In the genomic region with DNA sequence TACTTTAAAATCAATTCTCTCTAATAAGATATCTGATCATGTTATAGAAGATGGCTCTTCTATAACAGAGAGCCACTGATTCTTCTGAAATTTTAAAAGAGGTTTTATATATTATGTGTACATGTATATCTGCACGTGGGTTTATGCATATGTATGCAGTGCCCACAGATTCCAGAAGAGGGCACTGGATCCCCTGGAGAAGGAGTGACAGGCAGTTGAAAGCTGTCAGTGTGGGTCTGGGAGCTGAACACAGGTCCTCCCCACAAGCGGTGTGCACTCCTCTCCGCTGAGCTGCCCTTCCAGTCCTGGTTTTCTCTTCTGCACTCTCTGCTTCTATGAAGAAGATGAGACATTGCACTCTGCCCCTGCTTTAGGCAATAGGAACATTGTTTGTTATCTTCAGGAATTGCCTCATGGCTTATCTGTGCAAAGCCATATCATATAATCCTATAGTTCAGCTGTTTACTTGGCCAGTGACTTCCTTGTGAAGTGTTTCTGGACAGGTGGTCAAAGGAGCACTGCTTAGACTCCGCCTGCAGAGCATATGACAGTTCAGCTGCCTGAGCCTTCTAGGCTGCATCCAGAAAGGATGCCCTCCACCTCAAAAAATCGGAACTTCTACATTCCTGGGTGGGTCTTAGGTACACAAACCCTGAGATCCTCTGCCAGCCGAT, we compare ENCODE assay signal across 20 mouse cellular contexts.
DNase-seq lines count a peak whose midpoint lies in the region; ATAC-seq and TF ChIP-seq lines count a peak whose summit lies in the region.
"Had no signal": no experiment of that assay in that cellular context is flagged by ENCODE, and none has a peak within 500 bp of the region (broad histone marks: within the 10 kb centered on the region; RNA-seq: fewer than 3 reads in every experiment).

No protein-coding gene starts in this region.

- intact Hi-C loops in gastrocnemius, adult 2 months (cut with DNase I) = no loop called here
- intact Hi-C loops in left cerebral cortex, postnatal 25 days (cut with DNase I) = no loop called here

- H3K27me3 ChIP-seq in kidney, postnatal 0 days (ENCODE audit: insufficient read depth, low read length) = no peaks in the 10 kb centered on the region
- no peaks in the 10 kb centered on the region for H3K27me3 ChIP-seq in E14TG2a.4 (ENCODE audit: insufficient read depth, low read length)
- no peaks in the 10 kb centered on the region for H3K27me3 ChIP-seq in Patski
- no peaks in the 10 kb centered on the region for H3K27me3 ChIP-seq in kidney, embryonic 15.5 days
- H3K27me3 ChIP-seq: forebrain, embryonic 12.5 days; hindbrain, embryonic 12.5 days; lung, embryonic 15.5 days; midbrain, embryonic 12.5 days; neural tube, embryonic 13.5 days had no signal

- peak; percentile 12; the same call in 1 of the 2 replicates for TF ChIP-seq CTCF in kidney, postnatal 0 days (IDR thresholded peaks at IDR 0.05; ENCODE audit: low read depth)
- TF ChIP-seq CTCF in E14TG2a.4 (conservative IDR thresholded peaks at IDR 0.05; ENCODE audit: low read length) (peak; percentile 25), Patski (IDR thresholded peaks at IDR 0.05) (peak; percentile 26)
- no peak; the same call in 1 of the 2 replicates for TF ChIP-seq CTCF in gastrocnemius, adult 2 months (IDR thresholded peaks at IDR 0.05)

- WGBS in kidney, postnatal 0 days = 94% methylated on average over 6 of the region's 6 CpGs
- 62% methylated on average over 6 of the region's 6 CpGs for WGBS in large intestine, adult 2 months
- WGBS in kidney, embryonic 15.5 days = 93% methylated on average over 6 of the region's 6 CpGs

- CTCF ChIA-PET in Patski (lab: Charles Lee) = no interaction called here

- no peak overlapping the region for H3K4me2 ChIP-seq in kidney, postnatal 0 days (ENCODE audit: low read length)
- H3K4me2 ChIP-seq in kidney, embryonic 15.5 days = no peak overlapping the region
- H3K4me2 ChIP-seq: forebrain, embryonic 12.5 days; hindbrain, embryonic 12.5 days; lung, embryonic 15.5 days; midbrain, embryonic 12.5 days; neural tube, embryonic 13.5 days had no signal

- H3K4me3 ChIP-seq in kidney, postnatal 0 days (replicated peaks; ENCODE audit: low read depth, low read length) = no peak overlapping the region
- H3K4me3 ChIP-seq in E14TG2a.4 (replicated peaks; ENCODE audit: low read length) = no peak overlapping the region
- no peak overlapping the region for H3K4me3 ChIP-seq in gastrocnemius, adult 2 months
- H3K4me3 ChIP-seq in kidney, embryonic 15.5 days (replicated peaks) = no peak overlapping the region
- H3K4me3 ChIP-seq: embryonic facial prominence, embryonic 10.5 days; forebrain, embryonic 12.5 days; hindbrain, embryonic 12.5 days; lung, embryonic 15.5 days; midbrain, embryonic 12.5 days; neural tube, embryonic 13.5 days had no signal

- H3K9me3 ChIP-seq in kidney, postnatal 0 days (replicated peaks; ENCODE audit: low read length) = no peaks in the 10 kb centered on the region; the same call in 1 of the 2 replicates
- H3K9me3 ChIP-seq in E14TG2a.4 (ENCODE audit: low read length) = peaks cover 17% of the 10 kb centered on the region
- H3K9me3 ChIP-seq in kidney, embryonic 15.5 days (replicated peaks) = no peaks in the 10 kb centered on the region; the same call in 1 of the 2 replicates

- H3K27ac ChIP-seq in kidney, postnatal 0 days = no peak overlapping the region
- no peak overlapping the region for H3K27ac ChIP-seq in gastrocnemius, adult 2 months
- H3K27ac ChIP-seq in kidney, embryonic 15.5 days = no peak overlapping the region
- H3K27ac ChIP-seq: embryonic facial prominence, embryonic 10.5 days; forebrain, embryonic 12.5 days; hindbrain, embryonic 12.5 days; lung, embryonic 15.5 days; midbrain, embryonic 12.5 days; neural tube, embryonic 13.5 days had no signal

- no peak overlapping the region for H3K9ac ChIP-seq in kidney, postnatal 0 days (ENCODE audit: low read depth, low read length)
- no peak overlapping the region for H3K9ac ChIP-seq in kidney, embryonic 15.5 days
- H3K9ac ChIP-seq: forebrain, embryonic 12.5 days; hindbrain, embryonic 12.5 days; lung, embryonic 15.5 days; midbrain, embryonic 12.5 days; neural tube, embryonic 13.5 days had no signal

- in situ Hi-C loops in Patski (cut with MboI; ENCODE audit: low pct_unique_long_range_greater_than_20kb) = no loop called here

- H3K36me3 ChIP-seq in kidney, postnatal 0 days (ENCODE audit: insufficient read depth, low read length) = no peaks in the 10 kb centered on the region
- H3K36me3 ChIP-seq in E14TG2a.4 (ENCODE audit: insufficient read depth, low read length) = no peaks in the 10 kb centered on the region
- no peaks in the 10 kb centered on the region; the same call in 1 of the 2 replicates for H3K36me3 ChIP-seq in kidney, embryonic 15.5 days
- H3K36me3 ChIP-seq: forebrain, embryonic 12.5 days; hindbrain, embryonic 12.5 days; lung, embryonic 15.5 days; neural tube, embryonic 13.5 days had no signal

- no peak for DNase-seq in kidney, postnatal 0 days (ENCODE audit: low spot score)
- DNase-seq in kidney, postnatal 14 days = no peak
- no peak for DNase-seq in Patski (ENCODE audit: low read depth, low spot score)
- DNase-seq in large intestine, adult 2 months (ENCODE audit: low read depth, low spot score) = peak; percentile 37
- DNase-seq in gastrocnemius, adult 2 months = no peak
- no peak for DNase-seq in left cerebral cortex, postnatal 25 days (ENCODE audit: low spot score in 2 of 2)
- DNase-seq: adrenal gland, postnatal 14 days; cerebellum, postnatal 36 days; gastrocnemius, postnatal 25 days; left cerebral cortex, postnatal 4 days; liver; thymus, postnatal 14 days had no signal

- POLR2A ChIA-PET in Patski (lab: Charles Lee) = interaction anchor here (0.6 kb wide), 1 partner anchor 12 kb away, joined by 11 read pairs; no protein-coding TSS in a partner anchor

- ATAC-seq in kidney, postnatal 0 days (replicated peaks; ENCODE audit: low FRiP score, low read depth) = no peak
- no peak for ATAC-seq in Patski
- ATAC-seq in kidney, embryonic 15.5 days (replicated peaks; ENCODE audit: low FRiP score) = no peak

- H3K4me1 ChIP-seq in kidney, postnatal 0 days (replicated peaks; ENCODE audit: insufficient read depth, low read length) = peaks cover 4% of the 10 kb centered on the region; the same call in 1 of the 2 replicates
- H3K4me1 ChIP-seq in E14TG2a.4 (replicated peaks; ENCODE audit: low read depth, low read length) = peaks cover 4% of the 10 kb centered on the region; the same call in 1 of the 2 replicates
- H3K4me1 ChIP-seq in kidney, embryonic 15.5 days = peaks cover 15% of the 10 kb centered on the region
- H3K4me1 ChIP-seq: forebrain, embryonic 12.5 days; midbrain, embryonic 12.5 days; neural tube, embryonic 13.5 days had no signal
